Mouse (Mus musculus) liver, embryonic 15.5 days (tissue): ENCODE results near the gene Fgfr3. TPM values are rescaled to one million over a fixed set of nuclear protein-coding genes. Genes with fewer than 3 reads are reported as not detected.

ENCODE experiments used
- ATAC-seq: fragments of 200-750 bp; cut with Nextera tagmentation; 2 replicates; pipeline ENCODE4 v1.8.0; 2017; ENCODE audit warnings: moderate number of reproducible peaks, mild to moderate bottlenecking, moderate library complexity; ENCODE audit not compliant: insufficient read depth
- H3K27ac ChIP-seq: fragments of 300-500 bp; sonication (generic); replicated peaks from 2 replicates; pipeline ENCODE4 v1.5.1; 2015; ENCODE audit warnings: mild to moderate bottlenecking, inconsistent platforms
- H3K27me3 ChIP-seq: fragments of 300-500 bp; sonication (generic); 2 replicates; pipeline ENCODE4 v1.6.1; 2015; ENCODE audit warnings: mild to moderate bottlenecking, inconsistent platforms
- H3K36me3 ChIP-seq: fragments of 300-500 bp; sonication (generic); replicated peaks from 2 replicates; pipeline ENCODE4 v1.6.1; 2015; ENCODE audit warnings: moderate library complexity, mild to moderate bottlenecking, inconsistent platforms
- H3K4me1 ChIP-seq: fragments of 300-500 bp; sonication (generic); replicated peaks from 2 replicates; pipeline ENCODE4 v1.6.1; 2015; ENCODE audit warnings: inconsistent platforms
- H3K4me2 ChIP-seq: fragments of 300-500 bp; sonication (generic); 2 replicates; pipeline ENCODE4 v1.6.1; 2015; ENCODE audit warnings: moderate library complexity, mild to moderate bottlenecking, inconsistent platforms
- H3K4me3 ChIP-seq: fragments of 300-500 bp; sonication (generic); replicated peaks from 2 replicates; pipeline ENCODE4 v1.5.1; 2015; ENCODE audit warnings: mild to moderate bottlenecking, inconsistent platforms
- H3K9ac ChIP-seq: fragments of 300-500 bp; sonication (generic); 2 replicates; pipeline ENCODE4 v1.6.1; 2015; ENCODE audit warnings: moderate library complexity, mild to moderate bottlenecking, inconsistent platforms
- H3K9me3 ChIP-seq: fragments of 300-500 bp; sonication (generic); replicated peaks from 2 replicates; pipeline ENCODE4 v1.6.1; 2016; ENCODE audit warnings: inconsistent platforms
- WGBS: fragments of 180-500 bp; shearing (Covaris S2); methylation state at CpG from one replicate; pipeline ENCODE4 v1.1.7; 2015; ENCODE audit warnings: mixed read lengths; ENCODE audit not compliant: insufficient replicate concordance; 5-methylcytosine and 5-hydroxymethylcytosine counted together
- polyA plus RNA-seq: library from polyadenylated mRNA; unstranded; fragments of >200 nt; fragmentation: Nextera tagmentation; extraction: Ambion mirVana; gene quantifications from 2 replicates; pipeline ENCODE4 v1.2.1, GENCODE M21; 2015

The Fgfr3 gene
- 2.7 and 3.0 TPM in 2 replicates for polyA plus RNA-seq

DNA sequence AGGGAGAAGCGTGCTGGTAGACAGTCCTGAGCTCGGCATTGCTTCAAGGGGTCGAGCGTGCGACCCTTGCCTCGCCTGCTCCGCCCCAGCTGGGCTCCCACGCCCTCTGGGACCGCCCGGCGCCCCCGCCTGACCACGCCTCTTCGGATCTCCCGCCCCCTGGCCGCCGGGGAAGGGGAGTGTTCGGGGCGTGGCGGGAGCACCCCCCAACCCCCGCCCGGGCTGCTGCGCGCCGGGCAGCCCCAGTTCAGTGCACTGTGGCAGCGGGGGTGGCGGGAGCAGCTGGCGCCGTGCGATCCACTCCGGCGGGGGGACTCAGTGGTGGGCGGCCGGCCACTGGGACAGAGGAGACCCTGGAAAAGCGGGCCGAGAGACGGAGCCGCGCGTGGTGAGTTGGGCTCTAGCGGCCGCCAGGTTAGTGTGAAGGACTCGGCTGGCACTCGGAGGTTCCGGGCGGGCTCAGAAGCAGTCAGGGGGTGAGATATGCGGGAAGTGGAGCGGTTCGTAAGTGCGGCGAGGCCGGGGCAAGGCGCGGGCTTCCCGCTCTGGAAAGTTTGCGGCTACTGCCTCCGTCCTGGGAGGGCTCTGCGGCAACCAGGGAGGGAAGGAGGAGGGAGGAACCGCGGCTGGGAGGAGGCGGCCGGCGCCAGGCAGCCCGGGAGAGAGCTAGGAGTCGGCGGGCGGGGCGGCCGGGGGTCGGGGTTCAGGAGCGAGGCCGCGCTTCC is at the start of gene Fgfr3:
Fgfr3 (plus strand) TSS at position 134 of the 725 bp plus-strand sequence.
- ATAC-seq: peak; percentile 70
- H3K4me3 ChIP-seq: peak within 1 kb of the TSS; percentile 58
- no peaks in the 10 kb centered on the region for H3K9me3 ChIP-seq
- peaks cover 52% of the 10 kb centered on the region for H3K4me1 ChIP-seq
- H3K9ac ChIP-seq: peak within 1 kb of the TSS; percentile 47
- H3K27me3 ChIP-seq: peaks cover 77% of the 10 kb centered on the region
- H3K36me3 ChIP-seq: no peaks in the 10 kb centered on the region
- 0 out of 2 replicates have a peak within 1 kb of the TSS, but pooled peaks have one; percentile 19 for H3K27ac ChIP-seq
- H3K4me2 ChIP-seq: peak within 1 kb of the TSS; percentile 71
- WGBS: under 1% methylated on average over 71 of the region's 73 CpGs

DNA sequence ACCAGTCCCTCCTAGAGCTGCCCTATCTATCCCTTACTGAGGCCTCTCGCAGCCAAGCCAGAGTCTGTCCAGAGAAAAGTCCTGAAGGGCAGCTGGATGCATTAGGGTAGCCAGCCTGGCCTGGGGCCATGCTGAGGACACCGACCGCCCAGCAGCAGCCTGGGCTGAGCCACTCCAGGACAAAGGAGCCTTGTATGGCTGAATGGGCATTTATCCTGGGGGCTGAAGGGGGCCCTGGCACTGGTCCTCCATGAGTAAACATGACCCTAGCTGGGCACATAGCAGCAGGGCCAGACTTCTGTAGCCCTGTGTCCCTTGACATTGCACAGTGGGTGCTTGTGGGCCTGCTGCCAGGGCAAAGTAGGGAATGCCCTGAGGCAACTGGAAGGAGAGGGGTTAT is 47.0 kb upstream of the Fgfr3 start:
- Histone ChIP-seq H3K9ac (no peak overlapping the region), H3K27me3 (no peaks in the 10 kb centered on the region), H3K4me1 (no peaks in the 10 kb centered on the region), H3K36me3 (peaks cover 44% of the 10 kb centered on the region), H3K27ac (no peak overlapping the region), H3K4me3 (no peak overlapping the region), H3K9me3 (no peaks in the 10 kb centered on the region), H3K4me2 (no peak overlapping the region)
- ATAC-seq: no peak
- WGBS: 86% methylated on average over 3 of the region's 3 CpGs

DNA sequence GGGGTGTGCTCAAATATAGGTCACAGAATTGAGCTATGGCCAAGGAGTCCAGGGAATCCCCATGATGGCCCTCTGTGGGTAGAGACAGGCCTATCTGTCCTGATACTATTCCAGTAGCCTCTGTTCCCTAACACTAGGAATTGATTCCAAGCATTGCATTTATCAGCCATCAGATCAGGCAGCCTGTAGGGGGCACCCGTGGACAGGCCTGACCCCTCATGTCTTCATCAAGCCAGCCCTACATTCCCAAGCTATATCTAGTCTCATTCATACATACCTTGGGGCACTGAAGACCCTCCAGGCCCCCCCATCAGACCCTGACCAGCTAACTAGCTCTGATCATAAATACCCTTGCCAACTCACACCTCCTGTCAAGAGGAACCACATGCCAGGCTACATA is 45.5 kb upstream of the Fgfr3 start:
- no peak; the same call in 1 of the 2 replicates for ATAC-seq
- H3K36me3 ChIP-seq: peaks cover 29% of the 10 kb centered on the region
- no peak overlapping the region for H3K4me3 ChIP-seq
- H3K27ac ChIP-seq: no peak overlapping the region
- H3K4me1 ChIP-seq: peaks cover 5% of the 10 kb centered on the region; the same call in 1 of the 2 replicates
- 0% methylated on average over 1 of the region's 1 CpGs for WGBS
- H3K9ac ChIP-seq: no peak overlapping the region
- no peaks in the 10 kb centered on the region for H3K27me3 ChIP-seq
- H3K4me2 ChIP-seq: no peak overlapping the region
- no peaks in the 10 kb centered on the region for H3K9me3 ChIP-seq

DNA sequence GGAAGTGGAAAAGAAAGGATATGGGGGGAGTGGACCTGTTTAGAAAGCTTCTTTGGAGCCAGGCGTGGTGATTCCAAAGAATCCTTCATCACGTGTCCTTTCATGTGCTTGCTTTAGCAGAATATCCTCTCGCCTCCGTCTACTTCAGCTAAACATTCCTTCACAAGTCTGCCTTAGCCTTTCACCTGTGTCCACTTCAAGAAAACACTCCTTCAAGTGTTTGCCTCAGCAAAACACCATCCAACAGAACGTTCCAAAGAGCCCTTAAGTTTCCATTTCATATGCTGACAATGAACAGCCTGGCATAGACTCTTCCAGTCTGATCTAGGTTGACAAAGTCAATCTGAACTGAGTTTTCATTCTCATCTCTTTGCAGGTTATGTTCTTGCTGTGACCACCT is 43.2 kb upstream of the Fgfr3 start:
- ATAC-seq: no peak

DNA sequence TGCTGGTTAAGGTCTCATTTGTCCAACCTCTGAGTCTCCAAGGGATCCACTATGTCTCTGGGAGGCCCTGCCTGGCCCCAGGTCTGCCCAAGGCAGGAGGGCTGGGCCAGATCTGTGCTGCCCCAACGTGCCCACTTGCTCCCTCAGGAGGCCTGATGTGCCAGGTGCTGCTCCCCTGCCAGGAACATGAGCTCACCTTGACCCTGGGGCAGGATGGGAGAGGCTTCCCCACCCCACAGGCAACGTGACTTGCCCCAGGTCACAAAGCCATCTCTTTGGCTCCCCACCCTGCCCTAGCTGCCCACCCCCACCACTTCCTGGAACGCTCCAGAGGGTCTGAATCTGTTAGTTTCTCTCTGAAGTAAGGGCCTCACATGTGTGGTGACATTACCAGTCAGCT is 40.4 kb upstream of the Fgfr3 start:
- H3K27ac ChIP-seq: no peak overlapping the region
- peaks cover 21% of the 10 kb centered on the region for H3K4me1 ChIP-seq
- no peak for ATAC-seq
- WGBS: 19% methylated on average over 3 of the region's 3 CpGs
- H3K9ac ChIP-seq: no peak overlapping the region
- H3K36me3 ChIP-seq: no peaks in the 10 kb centered on the region
- H3K27me3 ChIP-seq: no peaks in the 10 kb centered on the region
- no peak overlapping the region for H3K4me3 ChIP-seq
- H3K9me3 ChIP-seq: no peaks in the 10 kb centered on the region
- no peak overlapping the region for H3K4me2 ChIP-seq

More for the DNA sequence above, 43.2 kb upstream of the Fgfr3 start:
- Histone ChIP-seq H3K36me3 (peaks cover 7% of the 10 kb centered on the region), H3K4me2 (no peak overlapping the region), H3K27me3 (no peaks in the 10 kb centered on the region), H3K4me3 (no peak overlapping the region), H3K9ac (no peak overlapping the region), H3K4me1 (peaks cover 21% of the 10 kb centered on the region), H3K27ac (no peak overlapping the region), H3K9me3 (no peaks in the 10 kb centered on the region)
- 70% methylated on average over 5 of the region's 5 CpGs for WGBS

DNA sequence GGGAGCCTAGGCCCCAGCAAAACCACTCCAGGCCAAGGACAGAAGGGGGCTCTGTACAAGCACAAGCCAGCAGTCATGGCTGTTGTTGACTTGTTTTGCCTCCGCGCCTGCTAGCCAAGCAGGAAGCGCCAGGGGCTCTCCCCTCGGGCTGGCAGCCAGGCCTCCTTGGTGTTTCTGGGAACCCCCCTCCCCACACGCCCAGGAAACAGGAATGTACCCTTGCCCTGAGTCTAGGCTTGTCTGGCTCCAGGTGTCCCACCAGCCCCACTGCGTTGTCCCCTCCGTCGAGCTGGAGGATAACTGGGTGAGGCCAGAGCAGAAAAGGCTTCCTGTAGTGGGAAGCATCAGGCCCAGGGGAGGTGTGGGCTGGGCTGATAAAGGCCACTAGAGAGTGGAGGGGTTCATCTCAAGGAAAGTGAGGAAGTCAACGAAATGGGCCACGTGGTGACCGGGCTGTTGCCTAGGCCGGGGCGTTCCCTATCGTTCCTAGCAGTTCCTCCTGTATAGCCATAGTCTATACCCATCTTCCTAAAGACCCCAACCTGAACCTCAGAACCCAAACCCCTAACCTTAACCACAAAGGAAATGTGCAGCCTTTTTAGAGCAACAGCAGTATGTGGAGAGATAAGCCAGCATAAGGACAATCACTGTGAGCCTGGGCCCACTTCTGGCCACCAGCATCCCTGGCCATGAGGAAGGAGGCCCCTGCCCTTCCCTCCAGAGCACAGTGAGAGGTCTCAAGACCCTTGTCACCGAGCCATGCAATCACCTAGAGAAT is 39.7 kb upstream of the Fgfr3 start:
- Histone ChIP-seq H3K36me3 (no peaks in the 10 kb centered on the region), H3K27me3 (no peaks in the 10 kb centered on the region), H3K9ac (no peak overlapping the region), H3K4me1 (peaks cover 26% of the 10 kb centered on the region), H3K9me3 (no peaks in the 10 kb centered on the region), H3K4me3 (no peak overlapping the region), H3K4me2 (peak overlapping the region; percentile 20), H3K27ac (no peak overlapping the region)
- 11% methylated on average over 15 of the region's 15 CpGs for WGBS
- ATAC-seq: peak; percentile 73

DNA sequence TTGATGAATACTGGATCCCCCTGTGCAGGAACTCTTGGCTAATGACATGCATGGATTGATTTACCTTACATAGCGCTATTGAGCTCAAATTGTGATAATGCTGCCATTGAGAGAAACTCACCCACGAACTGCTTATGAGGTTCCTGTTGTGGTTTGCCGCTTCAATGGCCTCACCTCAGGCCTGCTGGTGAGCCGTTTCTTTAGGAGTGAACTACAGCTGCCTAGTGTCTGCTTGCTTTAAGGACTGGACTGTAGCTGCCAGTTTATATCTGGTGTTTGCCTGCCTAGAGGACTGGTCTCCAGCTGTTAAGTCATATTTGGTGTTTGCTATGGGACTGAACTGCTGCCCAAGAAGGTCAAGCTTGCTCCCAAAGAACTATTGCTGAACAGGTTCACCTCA is 38.5 kb upstream of the Fgfr3 start:
- peaks cover 33% of the 10 kb centered on the region for H3K4me1 ChIP-seq
- no peaks in the 10 kb centered on the region for H3K36me3 ChIP-seq
- no peak overlapping the region for H3K27ac ChIP-seq
- no peak for ATAC-seq
- H3K27me3 ChIP-seq: no peaks in the 10 kb centered on the region
- no peak overlapping the region for H3K9ac ChIP-seq
- no peak overlapping the region for H3K4me2 ChIP-seq
- no peaks in the 10 kb centered on the region for H3K9me3 ChIP-seq
- 45% methylated on average over 4 of the region's 4 CpGs for WGBS
- no peak overlapping the region for H3K4me3 ChIP-seq

DNA sequence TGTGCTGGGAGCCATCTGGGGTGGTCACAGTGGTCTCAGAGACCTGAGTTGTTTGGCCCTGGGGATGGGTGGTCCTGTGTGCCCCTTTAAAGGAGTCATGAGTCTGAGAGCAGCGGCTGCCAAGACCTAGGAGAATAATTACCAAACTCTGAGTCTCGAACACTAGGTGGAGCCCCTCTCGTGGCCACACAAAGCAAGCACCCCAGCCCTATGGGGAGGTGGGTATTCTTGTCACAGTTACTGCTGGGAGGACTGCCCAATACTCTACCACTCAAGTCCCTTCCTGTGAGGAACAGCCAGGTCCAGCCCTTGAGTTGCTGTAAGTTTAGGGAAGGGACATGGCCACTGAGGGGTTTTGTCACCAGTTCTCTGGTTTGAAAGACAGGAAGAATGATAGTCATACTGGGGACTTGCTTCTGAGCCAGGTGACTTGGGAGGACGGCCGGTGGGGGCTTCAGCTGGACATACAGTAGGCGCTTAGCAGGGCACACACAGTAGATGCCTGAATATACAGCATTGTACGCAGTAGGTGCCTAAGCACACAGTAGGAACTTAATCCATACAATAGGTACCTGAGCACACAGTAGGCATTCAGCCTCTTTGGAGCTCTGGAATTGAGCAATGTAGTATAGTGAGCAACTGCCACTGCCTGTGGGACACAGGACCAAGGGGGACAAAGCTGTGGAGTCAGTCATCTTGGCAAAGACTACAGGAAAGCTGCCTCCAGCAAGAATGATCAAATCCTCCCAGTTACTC is 37.4 kb upstream of the Fgfr3 start:
- Histone ChIP-seq H3K36me3 (no peaks in the 10 kb centered on the region), H3K9ac (no peak overlapping the region), H3K4me1 (peaks cover 41% of the 10 kb centered on the region), H3K9me3 (no peaks in the 10 kb centered on the region), H3K27me3 (no peaks in the 10 kb centered on the region), H3K4me3 (no peak overlapping the region), H3K4me2 (no peak overlapping the region), H3K27ac (no peak overlapping the region)
- no peak for ATAC-seq
- 41% methylated on average over 7 of the region's 7 CpGs for WGBS

DNA sequence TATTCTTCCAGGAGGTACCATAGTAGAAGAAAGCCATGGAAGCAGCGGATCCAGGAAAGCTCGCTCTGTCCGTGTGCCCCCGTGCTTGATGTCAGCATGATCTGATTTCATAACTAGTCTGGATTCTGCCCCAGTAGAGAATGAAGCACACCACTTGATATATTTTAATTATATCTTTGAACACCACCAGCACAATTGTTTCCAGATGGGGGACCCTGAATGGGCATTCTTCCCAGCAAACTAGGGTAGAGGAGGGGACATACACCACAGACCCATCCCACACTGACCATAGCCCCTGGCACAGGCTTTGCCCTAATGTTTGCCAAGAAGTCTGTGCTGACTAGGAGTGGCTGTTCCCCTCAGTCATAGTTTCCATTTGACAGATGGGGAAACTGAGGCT is 36.5 kb upstream of the Fgfr3 start:
- H3K27ac ChIP-seq: no peak overlapping the region
- no peak overlapping the region for H3K4me3 ChIP-seq
- no peak for ATAC-seq
- H3K4me1 ChIP-seq: peaks cover 46% of the 10 kb centered on the region
- H3K4me2 ChIP-seq: no peak overlapping the region
- H3K36me3 ChIP-seq: no peaks in the 10 kb centered on the region
- no peaks in the 10 kb centered on the region for H3K9me3 ChIP-seq
- 82% methylated on average over 4 of the region's 4 CpGs for WGBS
- H3K27me3 ChIP-seq: no peaks in the 10 kb centered on the region
- H3K9ac ChIP-seq: no peak overlapping the region

DNA sequence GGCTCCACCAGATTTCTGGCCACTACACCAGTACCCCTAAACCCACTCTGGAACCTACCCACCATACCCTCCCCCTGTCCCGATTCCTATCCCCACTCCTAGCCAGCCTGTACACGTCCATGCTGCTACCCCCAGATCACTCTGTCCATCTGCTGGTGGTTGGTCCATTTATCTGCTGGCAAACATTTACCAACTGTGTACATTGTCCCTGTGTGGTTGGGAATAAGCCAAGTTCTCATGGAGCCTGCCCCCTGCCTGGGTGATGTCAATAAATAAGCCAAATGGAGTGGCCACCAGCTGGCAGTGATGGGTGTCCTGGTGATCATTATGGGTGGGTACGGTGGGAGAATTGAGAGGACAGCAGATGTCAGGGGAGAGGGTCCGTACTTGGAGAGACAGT is 34.3 kb upstream of the Fgfr3 start:
- H3K9me3 ChIP-seq: no peaks in the 10 kb centered on the region
- no peaks in the 10 kb centered on the region for H3K36me3 ChIP-seq
- H3K27ac ChIP-seq: no peak overlapping the region
- H3K4me3 ChIP-seq: no peak overlapping the region
- no peak overlapping the region for H3K4me2 ChIP-seq
- H3K4me1 ChIP-seq: peaks cover 31% of the 10 kb centered on the region
- WGBS: 48% methylated on average over 4 of the region's 4 CpGs
- peak; percentile 49 for ATAC-seq
- H3K9ac ChIP-seq: no peak overlapping the region
- H3K27me3 ChIP-seq: peaks cover 2% of the 10 kb centered on the region
